Mouse (Mus musculus): Measurements from ENCODE around the gene Plce1. TPM values are rescaled to one million over a fixed set of nuclear protein-coding genes. Genes with fewer than 3 reads are reported as not detected.

Gene Plce1
- polyA plus RNA-seq (2012), result 0.10 TPM in 1 of 2 replicates, not detected in the other

DNA sequence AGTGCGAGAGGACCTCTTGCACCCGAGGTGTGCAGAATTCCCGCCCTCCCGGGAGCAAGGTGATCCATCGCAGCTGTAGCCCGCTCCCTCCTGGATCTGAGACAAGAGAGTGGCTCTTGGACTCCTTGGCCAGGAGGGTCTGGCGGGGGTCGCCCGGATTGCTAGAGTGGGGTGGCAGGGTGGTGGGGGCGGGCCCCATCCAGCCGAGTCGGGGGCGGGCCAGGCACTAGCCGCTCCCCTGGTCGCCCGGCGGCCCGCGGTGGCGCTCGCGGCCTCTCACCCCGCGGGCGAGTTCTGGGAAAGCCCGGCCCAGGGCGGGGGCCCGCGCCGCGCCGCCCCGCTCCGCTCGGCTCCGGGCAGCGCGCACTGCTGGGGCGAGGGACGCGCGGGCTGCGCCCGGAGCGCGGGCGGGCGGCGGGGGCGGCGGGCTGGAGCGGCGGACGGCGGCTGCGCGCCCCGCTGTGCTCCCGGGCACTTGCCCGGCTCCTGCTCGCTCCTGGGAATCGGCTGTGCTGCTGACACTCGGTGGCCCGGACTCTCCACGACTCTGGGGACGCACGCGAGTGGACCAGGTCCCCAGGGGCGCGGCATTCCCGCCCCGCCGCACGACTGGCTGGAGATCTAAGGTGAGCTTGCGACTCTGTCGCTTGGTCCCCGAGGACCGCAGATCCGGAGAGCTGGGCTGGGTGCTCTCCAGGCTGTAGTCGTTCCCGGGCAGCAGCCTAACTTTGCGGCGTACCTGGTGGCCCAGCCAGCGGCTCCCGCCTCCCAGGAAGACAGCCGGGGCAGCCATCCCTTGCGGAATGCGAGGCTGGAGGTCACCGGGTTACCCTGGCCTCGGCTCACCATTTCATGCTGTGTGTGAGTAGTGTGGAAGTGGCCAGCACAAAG, at the start of gene Plce1:
Gene Plce1 (plus strand): TSS at position 379 of the 891 bp plus-strand sequence.
- Histone ChIP-seq H3K9me3 (ENCODE audit: control insufficient read depth, low read length) (no peaks in the 10 kb centered on the region), H3K27me3 (ENCODE audit: control insufficient read depth) (peaks cover 47% of the 10 kb centered on the region), H3K4me3 (replicated peaks) (peak within 1 kb of the TSS; percentile 39), H3K4me1 (ENCODE audit: control insufficient read depth) (no peaks in the 10 kb centered on the region), H3K36me3 (ENCODE audit: control insufficient read depth) (no peaks in the 10 kb centered on the region)
- TF ChIP-seq TAL1 (IDR thresholded peaks at IDR 0.05; ENCODE audit: low read length) (no peak), GATA1 (IDR thresholded peaks at IDR 0.05; ENCODE audit: low read length) (no peak)

DNA sequence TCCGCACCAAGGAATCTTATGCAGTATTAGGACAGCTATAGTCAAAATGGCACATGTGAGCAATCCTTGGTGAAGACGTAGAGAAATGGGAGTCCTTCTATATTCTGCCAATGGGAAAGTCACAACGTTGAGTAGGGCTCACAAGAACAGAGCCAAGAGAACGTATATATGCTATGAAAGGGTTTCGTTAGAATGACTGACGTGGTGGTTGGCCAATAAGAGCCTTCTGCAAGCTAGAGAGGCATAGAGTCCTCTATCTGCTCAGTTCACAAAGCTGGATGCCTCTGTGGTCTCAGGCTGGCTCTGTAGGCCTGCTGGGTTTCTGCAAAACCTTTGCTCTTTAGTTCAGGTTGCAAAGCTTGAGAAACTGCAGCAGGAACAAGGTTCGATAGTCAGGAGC, 49.6 kb upstream of the Plce1 start:
- no peaks in the 10 kb centered on the region for H3K27me3 ChIP-seq (ENCODE audit: control insufficient read depth)
- H3K9me3 ChIP-seq (ENCODE audit: control insufficient read depth, low read length), result peaks cover 5% of the 10 kb centered on the region; the same call in 1 of the 2 replicates
- TF ChIP-seq TAL1 (IDR thresholded peaks at IDR 0.05; ENCODE audit: low read length) (no peak), GATA1 (IDR thresholded peaks at IDR 0.05; ENCODE audit: low read length) (no peak)
- H3K36me3 ChIP-seq (ENCODE audit: control insufficient read depth), result no peaks in the 10 kb centered on the region
- H3K4me1 ChIP-seq (ENCODE audit: control insufficient read depth), result no peaks in the 10 kb centered on the region
- no peak overlapping the region for H3K4me3 ChIP-seq (replicated peaks)

DNA sequence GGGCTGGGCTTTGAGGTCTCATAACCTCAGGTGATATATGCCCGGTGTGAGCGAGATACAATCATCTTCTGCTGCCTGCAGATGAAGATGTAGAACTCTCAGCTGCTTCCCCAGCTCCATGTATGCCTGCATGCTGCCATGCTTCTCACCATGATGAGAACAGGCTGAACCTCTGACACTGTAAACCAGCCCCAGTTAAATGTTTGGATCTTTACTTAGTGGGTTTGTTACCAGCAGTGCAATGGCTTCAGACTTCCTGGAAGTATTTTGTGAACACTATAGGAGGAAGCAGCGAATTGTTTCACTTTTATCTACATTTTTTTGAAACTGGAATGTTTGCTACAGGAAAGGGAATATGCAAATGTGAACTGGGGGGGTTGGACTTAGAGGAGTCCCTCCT, 48.9 kb upstream of the Plce1 start:
- H3K27me3 ChIP-seq (ENCODE audit: control insufficient read depth), result no peaks in the 10 kb centered on the region
- H3K4me3 ChIP-seq (replicated peaks), result no peak overlapping the region
- TF ChIP-seq TAL1 (IDR thresholded peaks at IDR 0.05; ENCODE audit: low read length) (no peak), GATA1 (IDR thresholded peaks at IDR 0.05; ENCODE audit: low read length) (no peak)
- H3K9me3 ChIP-seq (ENCODE audit: control insufficient read depth, low read length), result peaks cover 5% of the 10 kb centered on the region; the same call in 1 of the 2 replicates
- H3K36me3 ChIP-seq (ENCODE audit: control insufficient read depth), result no peaks in the 10 kb centered on the region
- no peaks in the 10 kb centered on the region for H3K4me1 ChIP-seq (ENCODE audit: control insufficient read depth)

DNA sequence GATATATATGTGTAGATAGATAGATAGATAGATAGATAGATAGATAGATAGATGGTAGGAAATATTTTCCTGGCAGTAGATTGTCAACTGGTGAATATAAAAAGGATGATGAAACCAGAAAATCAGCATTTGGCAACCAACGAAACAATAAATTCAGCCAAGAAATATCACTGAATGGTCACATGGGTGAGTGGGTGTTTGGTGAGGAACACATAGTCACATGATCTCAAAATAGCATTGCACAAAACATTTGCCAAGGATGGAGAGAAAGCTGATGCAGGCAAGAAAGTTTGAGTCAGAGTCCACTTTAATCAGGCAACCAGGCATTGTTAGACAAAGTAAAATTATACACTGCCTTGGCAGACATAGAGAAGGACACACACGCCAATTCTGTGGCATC, 47.5 kb upstream of the Plce1 start:
- TF ChIP-seq GATA1 (IDR thresholded peaks at IDR 0.05; ENCODE audit: low read length) (no peak), TAL1 (IDR thresholded peaks at IDR 0.05; ENCODE audit: low read length) (no peak)
- Histone ChIP-seq H3K36me3 (ENCODE audit: control insufficient read depth) (no peaks in the 10 kb centered on the region), H3K9me3 (ENCODE audit: control insufficient read depth, low read length) (peaks cover 5% of the 10 kb centered on the region; the same call in 1 of the 2 replicates), H3K27me3 (ENCODE audit: control insufficient read depth) (no peaks in the 10 kb centered on the region), H3K4me1 (ENCODE audit: control insufficient read depth) (no peaks in the 10 kb centered on the region), H3K4me3 (replicated peaks) (no peak overlapping the region)

DNA sequence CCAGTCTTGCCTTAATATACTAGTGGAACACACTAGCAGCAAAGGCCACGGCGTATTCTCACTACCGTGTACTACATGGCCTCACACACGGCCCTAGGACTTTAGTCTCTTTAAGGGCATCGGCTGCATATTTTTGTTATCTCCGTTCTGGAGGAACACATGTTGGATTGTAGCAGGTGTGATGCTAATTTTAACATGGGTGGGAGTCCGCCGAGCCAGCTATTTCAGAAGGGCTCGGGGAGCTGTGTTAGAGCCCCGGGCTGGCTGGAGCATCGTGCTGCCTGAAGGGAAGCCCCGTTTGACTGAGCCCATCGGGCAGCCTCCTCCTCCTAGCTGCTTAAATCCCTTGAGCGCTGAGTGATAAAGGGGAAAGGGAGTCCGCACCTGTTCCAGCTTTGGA, 45.7 kb upstream of the Plce1 start:
- H3K36me3 ChIP-seq (ENCODE audit: control insufficient read depth), result no peaks in the 10 kb centered on the region
- H3K9me3 ChIP-seq (ENCODE audit: control insufficient read depth, low read length), result peaks cover 5% of the 10 kb centered on the region; the same call in 1 of the 2 replicates
- H3K27me3 ChIP-seq (ENCODE audit: control insufficient read depth), result no peaks in the 10 kb centered on the region
- H3K4me1 ChIP-seq (ENCODE audit: control insufficient read depth), result no peaks in the 10 kb centered on the region
- no peak overlapping the region for H3K4me3 ChIP-seq (replicated peaks)
- TF ChIP-seq TAL1 (IDR thresholded peaks at IDR 0.05; ENCODE audit: low read length) (no peak), GATA1 (IDR thresholded peaks at IDR 0.05; ENCODE audit: low read length) (no peak)

DNA sequence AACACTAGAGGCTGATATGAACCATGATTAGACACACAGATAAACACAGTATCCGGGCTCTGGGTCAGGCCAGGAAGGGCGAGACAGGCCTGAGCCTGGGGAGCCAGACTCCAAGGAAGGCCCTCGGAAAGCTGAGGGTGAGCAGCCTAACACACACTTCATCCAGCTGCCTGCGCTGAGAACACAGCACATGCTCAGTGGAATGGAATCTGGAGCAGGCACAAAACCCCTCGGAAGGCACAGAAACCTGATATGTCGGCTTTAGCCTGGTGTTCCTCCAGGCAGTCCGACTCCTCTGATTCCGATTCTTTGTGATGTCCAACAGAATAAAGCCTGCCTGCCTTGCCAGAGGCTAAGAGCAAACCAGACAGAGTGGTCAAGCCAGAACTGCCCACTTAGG, 39.0 kb upstream of the Plce1 start:
- no peak overlapping the region for H3K4me3 ChIP-seq (replicated peaks)
- TF ChIP-seq GATA1 (IDR thresholded peaks at IDR 0.05; ENCODE audit: low read length) (no peak), TAL1 (IDR thresholded peaks at IDR 0.05; ENCODE audit: low read length) (no peak)
- H3K27me3 ChIP-seq (ENCODE audit: control insufficient read depth), result no peaks in the 10 kb centered on the region
- H3K9me3 ChIP-seq (ENCODE audit: control insufficient read depth, low read length), result no peaks in the 10 kb centered on the region
- H3K4me1 ChIP-seq (ENCODE audit: control insufficient read depth), result no peaks in the 10 kb centered on the region
- H3K36me3 ChIP-seq (ENCODE audit: control insufficient read depth), result no peaks in the 10 kb centered on the region

DNA sequence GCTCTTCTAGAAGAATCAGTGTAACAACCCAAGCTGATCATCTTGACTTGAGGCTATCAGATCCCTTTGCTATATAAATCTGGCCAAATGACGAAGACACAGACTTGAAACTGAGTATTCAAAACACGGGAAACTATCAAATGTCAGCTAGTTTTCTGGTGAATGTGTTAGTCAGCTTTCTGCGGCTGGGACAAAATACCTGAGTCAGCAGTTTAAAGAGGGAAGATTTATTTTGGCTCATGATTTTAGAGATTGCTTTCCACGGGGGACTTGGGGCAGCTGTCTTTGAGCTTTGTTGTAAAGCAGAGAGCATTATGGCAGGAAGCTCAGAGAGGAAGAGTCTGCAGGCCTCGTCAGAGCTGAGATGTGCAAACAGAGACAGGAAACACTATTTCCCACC, 35.2 kb upstream of the Plce1 start:
- Histone ChIP-seq H3K9me3 (ENCODE audit: control insufficient read depth, low read length) (no peaks in the 10 kb centered on the region), H3K4me3 (replicated peaks) (no peak overlapping the region), H3K4me1 (ENCODE audit: control insufficient read depth) (no peaks in the 10 kb centered on the region), H3K36me3 (ENCODE audit: control insufficient read depth) (no peaks in the 10 kb centered on the region), H3K27me3 (ENCODE audit: control insufficient read depth) (no peaks in the 10 kb centered on the region)
- TF ChIP-seq TAL1 (IDR thresholded peaks at IDR 0.05; ENCODE audit: low read length) (no peak), GATA1 (IDR thresholded peaks at IDR 0.05; ENCODE audit: low read length) (no peak)

DNA sequence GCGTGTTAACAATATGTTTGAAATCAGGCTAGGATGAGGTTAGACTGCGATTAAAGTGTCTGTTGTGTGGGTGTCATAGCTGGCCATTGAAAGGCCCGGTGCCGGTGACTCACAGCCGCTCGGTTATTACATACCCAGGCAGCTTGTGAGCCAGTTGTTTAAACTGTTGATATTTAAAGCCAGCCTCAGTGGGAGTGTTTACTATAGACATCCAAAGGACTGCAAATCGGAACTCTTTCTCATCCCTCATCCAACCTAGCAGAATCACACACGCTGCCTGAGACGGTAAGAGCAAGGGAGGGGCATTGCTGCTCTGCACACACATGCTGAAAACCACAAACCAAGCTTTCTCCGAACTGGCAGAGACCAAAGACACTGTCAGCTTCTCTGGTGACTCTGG, 25.7 kb upstream of the Plce1 start:
- no peaks in the 10 kb centered on the region for H3K36me3 ChIP-seq (ENCODE audit: control insufficient read depth)
- peaks cover 16% of the 10 kb centered on the region for H3K9me3 ChIP-seq (ENCODE audit: control insufficient read depth, low read length)
- no peaks in the 10 kb centered on the region for H3K27me3 ChIP-seq (ENCODE audit: control insufficient read depth)
- no peaks in the 10 kb centered on the region for H3K4me1 ChIP-seq (ENCODE audit: control insufficient read depth)
- no peak overlapping the region for H3K4me3 ChIP-seq (replicated peaks)
- TF ChIP-seq TAL1 (IDR thresholded peaks at IDR 0.05; ENCODE audit: low read length), result no peak
- TF ChIP-seq GATA1 (IDR thresholded peaks at IDR 0.05; ENCODE audit: low read length), result no peak

DNA sequence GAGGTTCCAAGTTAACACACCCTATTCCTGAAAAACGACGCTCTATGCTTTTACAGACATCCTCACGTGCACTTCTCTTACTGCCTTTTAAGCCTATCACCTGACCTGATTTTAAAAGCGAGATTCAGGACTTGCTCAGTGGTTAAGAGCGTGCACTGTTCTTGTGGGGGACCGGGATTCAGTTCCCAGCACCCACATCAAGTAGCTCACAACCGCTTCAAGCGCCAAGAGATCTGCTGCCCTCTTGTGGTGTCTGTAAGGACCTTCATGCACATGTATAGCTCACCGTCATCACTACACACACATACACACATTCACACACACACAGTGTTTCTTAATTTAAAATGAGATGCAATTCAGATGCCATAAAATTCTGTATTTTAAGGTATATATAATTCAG, 21.9 kb upstream of the Plce1 start:
- no peak overlapping the region for H3K4me3 ChIP-seq (replicated peaks)
- H3K36me3 ChIP-seq (ENCODE audit: control insufficient read depth), result no peaks in the 10 kb centered on the region
- H3K27me3 ChIP-seq (ENCODE audit: control insufficient read depth), result no peaks in the 10 kb centered on the region
- H3K9me3 ChIP-seq (ENCODE audit: control insufficient read depth, low read length), result peaks cover 16% of the 10 kb centered on the region
- no peak for TF ChIP-seq TAL1 (IDR thresholded peaks at IDR 0.05; ENCODE audit: low read length)
- TF ChIP-seq GATA1 (IDR thresholded peaks at IDR 0.05; ENCODE audit: low read length), result no peak
- no peaks in the 10 kb centered on the region for H3K4me1 ChIP-seq (ENCODE audit: control insufficient read depth)
